Mouse (Mus musculus) hindbrain, embryonic 13.5 days (tissue): ENCODE measurements around the gene Tubgcp2. TPM values are rescaled to one million over a fixed set of nuclear protein-coding genes. Genes with fewer than 3 reads are reported as not detected.
A peak's percentile ranks its signal among the peaks of the same experiment; 100 is the strongest.

Source experiments
- ATAC-seq: fragments of 200-750 bp; cut with Nextera tagmentation; 2 replicates; pipeline ENCODE4 v1.8.0; 2017; ENCODE audit warnings: moderate TSS enrichment; ENCODE audit not compliant: low FRiP score
- H3K27ac ChIP-seq: fragments of 300-500 bp; sonication (generic); 2 replicates; pipeline ENCODE4 v1.5.1; 2015; ENCODE audit warnings: inconsistent platforms, mild to moderate bottlenecking, moderate library complexity
- H3K27me3 ChIP-seq: fragments of 300-500 bp; sonication (generic); 2 replicates; pipeline ENCODE4 v1.6.1; 2015; ENCODE audit warnings: mild to moderate bottlenecking, inconsistent platforms
- H3K36me3 ChIP-seq: fragments of 300-500 bp; sonication (generic); 2 replicates; pipeline ENCODE4 v1.6.1; 2015; ENCODE audit warnings: mild to moderate bottlenecking, inconsistent platforms
- H3K4me1 ChIP-seq: fragments of 300-500 bp; sonication (generic); replicated peaks from 2 replicates; pipeline ENCODE4 v1.6.1; 2015; ENCODE audit warnings: inconsistent platforms
- H3K4me2 ChIP-seq: fragments of 300-500 bp; sonication (generic); 2 replicates; pipeline ENCODE4 v1.6.1; 2015; ENCODE audit warnings: inconsistent platforms, mild to moderate bottlenecking, moderate library complexity
- H3K4me3 ChIP-seq: fragments of 300-500 bp; sonication (generic); 2 replicates; pipeline ENCODE4 v1.5.1; 2015; ENCODE audit warnings: mild to moderate bottlenecking, inconsistent platforms
- H3K9ac ChIP-seq: fragments of 300-500 bp; sonication (generic); 2 replicates; pipeline ENCODE4 v1.6.1; 2015; ENCODE audit warnings: mild to moderate bottlenecking, inconsistent platforms
- H3K9me3 ChIP-seq: fragments of 300-500 bp; sonication (generic); 2 replicates; pipeline ENCODE4 v1.6.1; 2016; ENCODE audit warnings: inconsistent platforms
- WGBS: fragments of 180-500 bp; shearing (Covaris S2); methylation state at CpG from one replicate; pipeline ENCODE4 v1.1.7; 2015; 5-methylcytosine and 5-hydroxymethylcytosine counted together
- polyA plus RNA-seq: library from polyadenylated mRNA; unstranded; fragments of >200 nt; fragmentation: Nextera tagmentation; extraction: Ambion mirVana; gene quantifications from 2 replicates; pipeline ENCODE4 v1.2.1, GENCODE M21; 2015

The Tubgcp2 gene
- polyA plus RNA-seq, 1 experiment from 2014 or later = 55.8 TPM

- peak overlapping the region; percentile 36 for H3K4me3 ChIP-seq
- peak overlapping the region; percentile 69 for H3K27ac ChIP-seq
- under 1% methylated on average over 47 of the region's 47 CpGs for WGBS
- no peaks in the 10 kb centered on the region for H3K9me3 ChIP-seq
- peaks cover 65% of the 10 kb centered on the region for H3K4me1 ChIP-seq
- H3K9ac ChIP-seq = peak overlapping the region; percentile 72
- peak; percentile 46 for ATAC-seq
- peak overlapping the region; percentile 73 for H3K4me2 ChIP-seq
- H3K27me3 ChIP-seq = peaks cover 40% of the 10 kb centered on the region
- H3K36me3 ChIP-seq = no peaks in the 10 kb centered on the region
These were observed 24.7 kb upstream of the Tubgcp2 start for GRCm38 (mm10) chr7:140060936-140061831.

GRCm38 (mm10) chr7:140059601-140060000 is 23.1 kb upstream of the Tubgcp2 start:
- Histone ChIP-seq H3K27me3 (peaks cover 31% of the 10 kb centered on the region), H3K4me1 (peaks cover 66% of the 10 kb centered on the region), H3K4me2 (peak overlapping the region; percentile 13), H3K9me3 (no peaks in the 10 kb centered on the region), H3K4me3 (no peak overlapping the region), H3K36me3 (no peaks in the 10 kb centered on the region), H3K9ac (no peak overlapping the region; the same call in 1 of the 2 replicates), H3K27ac (no peak overlapping the region)
- 17% methylated on average over 4 of the region's 4 CpGs for WGBS
- ATAC-seq = no peak

- peak overlapping the region; percentile 74 for H3K4me2 ChIP-seq
- H3K4me1 ChIP-seq = peaks cover 66% of the 10 kb centered on the region
- peak overlapping the region; percentile 51 for H3K4me3 ChIP-seq
- peak overlapping the region; percentile 96 for H3K27ac ChIP-seq
- 0 out of 2 replicates have a peak, but pooled peaks have one; percentile 2 for ATAC-seq
- peak overlapping the region; percentile 85 for H3K9ac ChIP-seq
- WGBS = 6% methylated on average over 7 of the region's 7 CpGs
- H3K9me3 ChIP-seq = no peaks in the 10 kb centered on the region
- H3K36me3 ChIP-seq = no peaks in the 10 kb centered on the region
- H3K27me3 ChIP-seq = peaks cover 21% of the 10 kb centered on the region
These were observed 22.1 kb upstream of the Tubgcp2 start for GRCm38 (mm10) chr7:140058528-140058927.

- Histone ChIP-seq H3K36me3 (no peaks in the 10 kb centered on the region), H3K9me3 (no peaks in the 10 kb centered on the region), H3K4me1 (peaks cover 64% of the 10 kb centered on the region), H3K27me3 (peaks cover 26% of the 10 kb centered on the region), H3K9ac (peak overlapping the region; percentile 85), H3K27ac (peak overlapping the region; percentile 96), H3K4me2 (peak overlapping the region; percentile 74), H3K4me3 (peak overlapping the region; percentile 51)
- peak; percentile 74 for ATAC-seq
- WGBS = 2% methylated on average over 53 of the region's 53 CpGs
These were observed 21.2 kb upstream of the Tubgcp2 start for GRCm38 (mm10) chr7:140057413-140058407.

GRCm38 (mm10) chr7:140054124-140054523 is 17.7 kb upstream of the Tubgcp2 start:
- peaks cover 47% of the 10 kb centered on the region for H3K4me1 ChIP-seq
- peaks cover 42% of the 10 kb centered on the region for H3K27me3 ChIP-seq
- no peak overlapping the region for H3K9ac ChIP-seq
- WGBS = 84% methylated on average over 4 of the region's 4 CpGs
- no peaks in the 10 kb centered on the region for H3K9me3 ChIP-seq
- no peak for ATAC-seq
- H3K4me2 ChIP-seq = no peak overlapping the region
- no peak overlapping the region for H3K4me3 ChIP-seq
- no peak overlapping the region for H3K27ac ChIP-seq
- H3K36me3 ChIP-seq = no peaks in the 10 kb centered on the region

- peak overlapping the region; percentile 56 for H3K4me3 ChIP-seq
- H3K4me1 ChIP-seq = peaks cover 47% of the 10 kb centered on the region
- H3K4me2 ChIP-seq = peak overlapping the region; percentile 75
- H3K9me3 ChIP-seq = no peaks in the 10 kb centered on the region
- under 1% methylated on average over 34 of the region's 34 CpGs for WGBS
- peaks cover 85% of the 10 kb centered on the region for H3K27me3 ChIP-seq
- peak overlapping the region; percentile 71; the same call in 1 of the 2 replicates for H3K27ac ChIP-seq
- peak overlapping the region; percentile 74 for H3K9ac ChIP-seq
- peak; percentile 87 for ATAC-seq
- H3K36me3 ChIP-seq = no peaks in the 10 kb centered on the region
These were observed 12.7 kb upstream of the Tubgcp2 start for GRCm38 (mm10) chr7:140049115-140049689.

GRCm38 (mm10) chr7:140048361-140049114 is 12.1 kb upstream of the Tubgcp2 start, which contains the start of gene Msx3:
TSS of gene Msx3 (minus strand) at chr7:140049089.
- WGBS = under 1% methylated on average over 55 of the region's 56 CpGs
- peak; percentile 38 for ATAC-seq
- H3K4me2 ChIP-seq = peak within 1 kb of the TSS; percentile 75
- H3K27ac ChIP-seq = peak within 1 kb of the TSS; percentile 71
- H3K4me1 ChIP-seq = peaks cover 47% of the 10 kb centered on the region
- no peaks in the 10 kb centered on the region for H3K36me3 ChIP-seq
- H3K27me3 ChIP-seq = peaks cover 85% of the 10 kb centered on the region
- peak within 1 kb of the TSS; percentile 74 for H3K9ac ChIP-seq
- H3K9me3 ChIP-seq = no peaks in the 10 kb centered on the region
- peak within 1 kb of the TSS; percentile 56 for H3K4me3 ChIP-seq

- Histone ChIP-seq H3K27ac (0 out of 2 replicates have a peak overlapping the region, but pooled peaks have one; percentile 6), H3K9ac (peak overlapping the region; percentile 74), H3K4me2 (peak overlapping the region; percentile 75), H3K4me1 (peaks cover 47% of the 10 kb centered on the region), H3K9me3 (no peaks in the 10 kb centered on the region), H3K36me3 (no peaks in the 10 kb centered on the region), H3K4me3 (peak overlapping the region; percentile 56), H3K27me3 (peaks cover 81% of the 10 kb centered on the region)
- WGBS = under 1% methylated on average over 33 of the region's 33 CpGs
- ATAC-seq = no peak
These were observed 11.4 kb upstream of the Tubgcp2 start for GRCm38 (mm10) chr7:140047811-140048311.

GRCm38 (mm10) chr7:140045546-140045945 is 9.1 kb upstream of the Tubgcp2 start:
- Histone ChIP-seq H3K4me2 (no peak overlapping the region), H3K27ac (no peak overlapping the region), H3K9me3 (no peaks in the 10 kb centered on the region), H3K4me1 (peaks cover 38% of the 10 kb centered on the region), H3K27me3 (peaks cover 60% of the 10 kb centered on the region), H3K36me3 (peaks cover 7% of the 10 kb centered on the region), H3K4me3 (no peak overlapping the region), H3K9ac (no peak overlapping the region)
- 85% methylated on average over 4 of the region's 4 CpGs for WGBS
- no peak for ATAC-seq

GRCm38 (mm10) chr7:140042728-140043127 is 6.3 kb upstream of the Tubgcp2 start:
- ATAC-seq = no peak
- no peak overlapping the region for H3K4me2 ChIP-seq
- no peak overlapping the region for H3K27ac ChIP-seq
- H3K36me3 ChIP-seq = peaks cover 22% of the 10 kb centered on the region
- no peak overlapping the region for H3K4me3 ChIP-seq
- no peak overlapping the region for H3K9ac ChIP-seq
- H3K27me3 ChIP-seq = peaks cover 32% of the 10 kb centered on the region
- 72% methylated on average over 3 of the region's 3 CpGs for WGBS
- H3K9me3 ChIP-seq = no peaks in the 10 kb centered on the region
- peaks cover 14% of the 10 kb centered on the region for H3K4me1 ChIP-seq

GRCm38 (mm10) chr7:140037171-140037555 is 694 bp upstream of the Tubgcp2 start:
- 51% methylated on average over 3 of the region's 3 CpGs for WGBS
- Histone ChIP-seq H3K27me3 (no peaks in the 10 kb centered on the region), H3K9me3 (no peaks in the 10 kb centered on the region), H3K4me1 (peaks cover 27% of the 10 kb centered on the region), H3K4me3 (peak overlapping the region; percentile 89), H3K9ac (peak overlapping the region; percentile 92), H3K36me3 (peaks cover 41% of the 10 kb centered on the region), H3K27ac (no peak overlapping the region), H3K4me2 (peak overlapping the region; percentile 86)
- peak; percentile 8 for ATAC-seq
